Mouse (Mus musculus) hindbrain, embryonic 14.5 days (tissue): ENCODE measurements around the gene Tmem106c. TPM values are rescaled to one million over a fixed set of nuclear protein-coding genes. Genes with fewer than 3 reads are reported as not detected.

ENCODE experiments used
- ATAC-seq: fragments of 200-750 bp; cut with Nextera tagmentation; 2 replicates; pipeline ENCODE4 v1.8.0; 2017; ENCODE audit warnings: moderate number of reproducible peaks, mild to moderate bottlenecking, moderate TSS enrichment, moderate library complexity; ENCODE audit not compliant: low FRiP score
- DNase-seq: peaks from one replicate; pipeline ENCODE4 v3.0.0-alpha.2; 2015; ENCODE audit warnings: low spot score
- H3K27ac ChIP-seq: fragments of 300-500 bp; sonication (generic); 2 replicates; pipeline ENCODE4 v1.5.1; 2014; ENCODE audit warnings: mild to moderate bottlenecking, moderate library complexity
- H3K27me3 ChIP-seq: fragments of 300-500 bp; sonication (generic); 2 replicates; pipeline ENCODE4 v1.6.1; 2014; ENCODE audit warnings: mild to moderate bottlenecking, low read length, mixed read lengths; ENCODE audit not compliant: control insufficient read depth, insufficient read depth
- H3K36me3 ChIP-seq: fragments of 300-500 bp; sonication (generic); replicated peaks from 2 replicates; pipeline ENCODE4 v1.6.1; 2014; ENCODE audit not compliant: control insufficient read depth, insufficient read depth
- H3K4me1 ChIP-seq: fragments of 300-500 bp; sonication (generic); replicated peaks from 2 replicates; pipeline ENCODE4 v1.6.1; 2014; ENCODE audit warnings: antibody characterized with exemption, low read length, mixed read lengths; ENCODE audit not compliant: control insufficient read depth, insufficient read depth
- H3K4me2 ChIP-seq: fragments of 300-500 bp; sonication (generic); replicated peaks from 2 replicates; pipeline ENCODE4 v1.6.1; 2014; ENCODE audit warnings: mild to moderate bottlenecking, moderate library complexity
- H3K4me3 ChIP-seq: fragments of 300-500 bp; sonication (generic); replicated peaks from 2 replicates; pipeline ENCODE4 v1.5.1; 2014; ENCODE audit warnings: mild to moderate bottlenecking, low read length
- H3K9ac ChIP-seq: fragments of 300-500 bp; sonication (generic); 2 replicates; pipeline ENCODE4 v1.6.1; 2014
- H3K9me3 ChIP-seq: fragments of 300-500 bp; sonication (generic); 2 replicates; pipeline ENCODE4 v1.6.1; 2016; ENCODE audit warnings: low read length; ENCODE audit not compliant: control insufficient read depth
- WGBS: fragments of 180-500 bp; shearing (Covaris S2); extraction: QIAGEN DNeasy Blood & Tissue Kit; methylation state at CpG from one replicate; pipeline ENCODE4 v1.1.7; 2014; 5-methylcytosine and 5-hydroxymethylcytosine counted together
- polyA plus RNA-seq: library from polyadenylated mRNA; unstranded; fragments of >200 nt; fragmentation: Nextera tagmentation; extraction: Ambion mirVana; gene quantifications from 2 replicates; pipeline ENCODE4 v1.2.1, GENCODE M21; 2014

The Tmem106c gene
- polyA plus RNA-seq, 1 experiment from 2014 or later, result 58.0 TPM

DNA sequence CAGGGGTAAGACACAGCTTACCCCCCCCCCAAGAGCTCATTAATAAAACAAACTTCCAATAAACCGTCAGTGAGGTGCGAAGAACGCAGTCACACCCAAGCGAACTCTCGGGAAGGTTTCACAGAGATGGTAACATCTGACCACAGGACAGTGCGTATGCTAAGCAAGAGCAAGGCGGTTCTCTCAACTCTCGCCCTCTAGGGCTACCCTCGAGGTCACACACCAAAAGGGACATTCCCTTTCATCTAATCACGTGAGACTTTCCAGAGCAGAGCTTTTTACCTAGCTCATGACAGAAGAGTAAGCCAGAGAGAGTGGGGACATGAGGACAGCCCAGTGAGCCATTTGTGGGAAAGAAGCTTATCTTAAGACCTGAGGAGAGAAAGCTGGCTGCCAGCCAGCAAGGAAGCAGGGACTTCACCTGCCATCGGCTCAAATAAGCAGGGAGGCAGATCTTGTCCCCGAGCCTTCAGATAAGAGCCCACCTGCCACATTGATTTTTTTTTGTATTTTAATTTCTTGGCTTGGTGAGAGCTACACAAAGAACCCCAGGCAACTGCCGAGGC is 34.7 kb upstream of the Tmem106c start:
- no peak for ATAC-seq
- no peak overlapping the region for H3K4me2 ChIP-seq
- no peaks in the 10 kb centered on the region for H3K27me3 ChIP-seq
- H3K36me3 ChIP-seq, result no peaks in the 10 kb centered on the region
- H3K9ac ChIP-seq, result no peak overlapping the region
- no peak for DNase-seq
- 66% methylated on average over 13 of the region's 13 CpGs for WGBS
- no peak overlapping the region for H3K27ac ChIP-seq
- H3K9me3 ChIP-seq, result no peaks in the 10 kb centered on the region
- no peaks in the 10 kb centered on the region for H3K4me1 ChIP-seq
- H3K4me3 ChIP-seq, result no peak overlapping the region

- no peak overlapping the region for H3K4me2 ChIP-seq
- ATAC-seq (no peak), DNase-seq (no peak)
- H3K36me3 ChIP-seq, result no peaks in the 10 kb centered on the region
- H3K4me3 ChIP-seq, result no peak overlapping the region
- H3K27ac ChIP-seq, result no peak overlapping the region
- no peaks in the 10 kb centered on the region for H3K4me1 ChIP-seq
- H3K9ac ChIP-seq, result no peak overlapping the region
- WGBS, result 92% methylated on average over 12 of the region's 12 CpGs
- H3K9me3 ChIP-seq, result no peaks in the 10 kb centered on the region
- H3K27me3 ChIP-seq, result no peaks in the 10 kb centered on the region
Observed at GRCm38 (mm10) chr15:97932441-97932840, 31.6 kb upstream of the Tmem106c start.

DNA sequence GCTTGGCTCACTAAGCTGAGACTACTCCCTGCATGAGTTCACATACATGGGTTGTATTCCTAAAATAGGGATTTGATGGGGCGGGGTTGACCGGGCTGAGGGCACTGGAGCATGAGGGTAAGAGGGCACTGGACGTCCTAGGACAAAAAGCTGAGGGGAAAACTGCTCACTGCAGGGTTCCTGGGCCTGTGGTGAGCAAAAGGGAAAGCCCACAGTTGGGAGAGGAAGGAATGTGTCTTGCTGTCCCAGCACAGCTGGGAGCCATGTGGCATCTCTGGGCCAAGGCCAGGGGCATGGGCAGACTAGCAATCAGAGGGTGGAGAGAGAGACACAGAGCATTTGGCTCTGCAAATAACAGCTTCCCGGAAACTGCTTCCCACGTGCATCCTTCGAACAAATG is 25.4 kb upstream of the Tmem106c start:
- no peaks in the 10 kb centered on the region for H3K4me1 ChIP-seq
- H3K27me3 ChIP-seq, result no peaks in the 10 kb centered on the region
- no peaks in the 10 kb centered on the region for H3K9me3 ChIP-seq
- ATAC-seq, result no peak
- H3K4me2 ChIP-seq, result no peak overlapping the region
- WGBS, result 52% methylated on average over 6 of the region's 6 CpGs
- H3K9ac ChIP-seq, result no peak overlapping the region
- no peak overlapping the region for H3K27ac ChIP-seq
- H3K36me3 ChIP-seq, result no peaks in the 10 kb centered on the region
- H3K4me3 ChIP-seq, result no peak overlapping the region
- no peak for DNase-seq

DNA sequence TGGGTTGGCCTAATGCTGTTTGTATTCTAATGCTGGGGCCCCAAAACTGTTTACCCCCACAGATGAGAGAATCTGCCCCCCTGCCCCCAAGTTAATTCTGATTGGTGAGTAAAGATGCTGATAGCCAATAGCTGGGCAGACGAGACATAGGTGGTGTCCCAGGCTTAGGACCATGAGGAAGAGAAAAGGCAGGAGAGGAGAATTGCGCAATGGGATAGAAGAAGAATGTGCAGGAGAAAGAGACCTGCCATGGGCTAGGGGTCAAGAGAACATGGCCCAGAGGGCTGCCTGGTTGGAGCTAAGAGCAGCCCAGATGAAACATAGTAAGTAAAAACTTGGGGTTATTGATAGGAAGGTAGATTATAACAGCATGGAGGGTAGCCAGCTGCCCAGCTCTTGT is 23.9 kb upstream of the Tmem106c start:
- no peak overlapping the region for H3K27ac ChIP-seq
- H3K4me1 ChIP-seq, result no peaks in the 10 kb centered on the region
- no peak overlapping the region for H3K9ac ChIP-seq
- H3K4me3 ChIP-seq, result no peak overlapping the region
- H3K9me3 ChIP-seq, result no peaks in the 10 kb centered on the region
- no peaks in the 10 kb centered on the region for H3K36me3 ChIP-seq
- WGBS, result 94% methylated on average over 2 of the region's 2 CpGs
- DNase-seq, result no peak
- H3K27me3 ChIP-seq, result no peaks in the 10 kb centered on the region
- ATAC-seq, result no peak
- no peak overlapping the region for H3K4me2 ChIP-seq

DNA sequence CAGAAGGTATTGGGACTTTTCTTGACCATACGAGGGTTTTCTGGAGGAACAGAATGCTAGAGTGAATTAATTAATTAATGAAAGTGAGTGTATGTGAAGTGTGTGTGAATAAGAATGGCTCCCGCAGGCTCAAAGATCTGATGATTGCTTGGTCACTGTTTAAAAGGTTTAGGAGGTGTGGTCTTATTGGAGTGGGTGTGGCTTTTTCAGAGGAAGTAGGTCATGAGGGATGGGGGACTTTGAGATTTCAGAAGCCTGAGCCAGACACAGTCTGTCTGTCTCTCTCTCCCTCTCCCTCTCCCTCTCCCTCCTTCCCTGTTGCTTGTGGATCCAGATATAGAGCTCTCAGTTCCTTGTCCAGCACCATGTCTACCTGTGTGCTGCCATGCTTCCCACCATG is 22.7 kb upstream of the Tmem106c start:
- Histone ChIP-seq H3K36me3 (no peaks in the 10 kb centered on the region), H3K27me3 (no peaks in the 10 kb centered on the region), H3K9ac (no peak overlapping the region), H3K27ac (no peak overlapping the region), H3K9me3 (no peaks in the 10 kb centered on the region), H3K4me2 (no peak overlapping the region), H3K4me3 (no peak overlapping the region), H3K4me1 (no peaks in the 10 kb centered on the region)
- WGBS, result 97% methylated on average over 2 of the region's 2 CpGs
- DNase-seq (no peak), ATAC-seq (no peak)

GRCm38 (mm10) chr15:97942538-97942937 is 21.5 kb upstream of the Tmem106c start:
- no peak overlapping the region for H3K4me3 ChIP-seq
- H3K9me3 ChIP-seq, result no peaks in the 10 kb centered on the region
- WGBS, result 89% methylated on average over 8 of the region's 8 CpGs
- ATAC-seq, result no peak
- no peaks in the 10 kb centered on the region for H3K27me3 ChIP-seq
- no peak for DNase-seq
- H3K27ac ChIP-seq, result no peak overlapping the region
- no peak overlapping the region for H3K4me2 ChIP-seq
- no peak overlapping the region for H3K9ac ChIP-seq
- no peaks in the 10 kb centered on the region for H3K36me3 ChIP-seq
- no peaks in the 10 kb centered on the region for H3K4me1 ChIP-seq

GRCm38 (mm10) chr15:97943356-97943755 is 20.6 kb upstream of the Tmem106c start:
- no peak for ATAC-seq
- whole genome bisulfite sequencing, result 84% methylated on average over 8 of the region's 8 CpGs

GRCm38 (mm10) chr15:97944919-97945574 is 19.0 kb upstream of the Tmem106c start:
- Histone ChIP-seq H3K9me3 (no peaks in the 10 kb centered on the region), H3K27me3 (no peaks in the 10 kb centered on the region), H3K4me2 (no peak overlapping the region), H3K27ac (no peak overlapping the region), H3K9ac (no peak overlapping the region), H3K4me1 (no peaks in the 10 kb centered on the region), H3K4me3 (no peak overlapping the region), H3K36me3 (no peaks in the 10 kb centered on the region)
- no peak for ATAC-seq
- WGBS, result 84% methylated on average over 11 of the region's 11 CpGs
- no peak for DNase-seq

More at GRCm38 (mm10) chr15:97943356-97943755, 20.6 kb upstream of the Tmem106c start:
- H3K27ac ChIP-seq, result no peak overlapping the region
- H3K27me3 ChIP-seq, result no peaks in the 10 kb centered on the region
- no peak for DNase-seq
- H3K36me3 ChIP-seq, result no peaks in the 10 kb centered on the region
- H3K4me2 ChIP-seq, result no peak overlapping the region
- H3K9ac ChIP-seq, result no peak overlapping the region
- H3K4me1 ChIP-seq, result no peaks in the 10 kb centered on the region
- no peak overlapping the region for H3K4me3 ChIP-seq
- no peaks in the 10 kb centered on the region for H3K9me3 ChIP-seq

- Histone ChIP-seq H3K36me3 (no peaks in the 10 kb centered on the region), H3K4me2 (no peak overlapping the region), H3K4me3 (no peak overlapping the region), H3K9ac (no peak overlapping the region), H3K9me3 (no peaks in the 10 kb centered on the region), H3K27ac (no peak overlapping the region), H3K27me3 (no peaks in the 10 kb centered on the region), H3K4me1 (no peaks in the 10 kb centered on the region)
- DNase-seq (no peak), ATAC-seq (no peak)
- 82% methylated on average over 11 of the region's 11 CpGs for whole genome bisulfite sequencing
Observed at GRCm38 (mm10) chr15:97945656-97946315, 18.2 kb upstream of the Tmem106c start.
